Mouse (Mus musculus) neural tube, embryonic 15.5 days (tissue): ENCODE data around the gene Cdc42ep1. TPM values are rescaled to one million over a fixed set of nuclear protein-coding genes. Genes with fewer than 3 reads are reported as not detected.
"Not testable (repeated sequence)": the region's sequence is repeated elsewhere in the genome, so short reads cannot be mapped to it uniquely, and the experiment has no call there.

Experiments used
- ATAC-seq: fragments of 200-750 bp; cut with Nextera tagmentation; 2 replicates; pipeline ENCODE4 v1.8.0; 2017; ENCODE audit warnings: mild to moderate bottlenecking, moderate TSS enrichment, moderate library complexity; ENCODE audit not compliant: low FRiP score
- H3K27ac ChIP-seq: fragments of 300-500 bp; sonication (generic); replicated peaks from 2 replicates; pipeline ENCODE4 v1.5.1; 2015; ENCODE audit warnings: mild to moderate bottlenecking, inconsistent platforms
- H3K27me3 ChIP-seq: fragments of 300-500 bp; sonication (generic); replicated peaks from 2 replicates; pipeline ENCODE4 v1.6.1; 2015; ENCODE audit warnings: inconsistent platforms
- H3K36me3 ChIP-seq: fragments of 300-500 bp; sonication (generic); 2 replicates; pipeline ENCODE4 v1.6.1; 2015; ENCODE audit warnings: inconsistent platforms
- H3K4me1 ChIP-seq: fragments of 300-500 bp; sonication (generic); 2 replicates; pipeline ENCODE4 v1.6.1; 2015; ENCODE audit warnings: inconsistent platforms
- H3K4me2 ChIP-seq: fragments of 300-500 bp; sonication (generic); 2 replicates; pipeline ENCODE4 v1.6.1; 2015; ENCODE audit warnings: inconsistent platforms, mild to moderate bottlenecking, moderate library complexity
- H3K4me3 ChIP-seq: fragments of 300-500 bp; sonication (generic); replicated peaks from 2 replicates; pipeline ENCODE4 v1.5.1; 2015; ENCODE audit warnings: mild to moderate bottlenecking, inconsistent platforms
- H3K9ac ChIP-seq: fragments of 300-500 bp; sonication (generic); replicated peaks from 2 replicates; pipeline ENCODE4 v1.6.1; 2015; ENCODE audit warnings: mild to moderate bottlenecking, inconsistent platforms
- H3K9me3 ChIP-seq: fragments of 300-500 bp; sonication (generic); replicated peaks from 2 replicates; pipeline ENCODE4 v1.6.1; 2016; ENCODE audit warnings: inconsistent platforms
- WGBS: fragments of 180-500 bp; shearing (Covaris S2); methylation state at CpG from one replicate; pipeline ENCODE4 v1.1.7; 2015; ENCODE audit warnings: mixed read lengths; 5-methylcytosine and 5-hydroxymethylcytosine counted together
- polyA plus RNA-seq: library from polyadenylated mRNA; unstranded; fragments of >200 nt; fragmentation: Nextera tagmentation; extraction: Ambion mirVana; gene quantifications from 2 replicates; pipeline ENCODE4 v1.2.1, GENCODE M21; 2015

Cdc42ep1 gene
- polyA plus RNA-seq, 1 experiment from 2014 or later: 12.0 TPM

DNA sequence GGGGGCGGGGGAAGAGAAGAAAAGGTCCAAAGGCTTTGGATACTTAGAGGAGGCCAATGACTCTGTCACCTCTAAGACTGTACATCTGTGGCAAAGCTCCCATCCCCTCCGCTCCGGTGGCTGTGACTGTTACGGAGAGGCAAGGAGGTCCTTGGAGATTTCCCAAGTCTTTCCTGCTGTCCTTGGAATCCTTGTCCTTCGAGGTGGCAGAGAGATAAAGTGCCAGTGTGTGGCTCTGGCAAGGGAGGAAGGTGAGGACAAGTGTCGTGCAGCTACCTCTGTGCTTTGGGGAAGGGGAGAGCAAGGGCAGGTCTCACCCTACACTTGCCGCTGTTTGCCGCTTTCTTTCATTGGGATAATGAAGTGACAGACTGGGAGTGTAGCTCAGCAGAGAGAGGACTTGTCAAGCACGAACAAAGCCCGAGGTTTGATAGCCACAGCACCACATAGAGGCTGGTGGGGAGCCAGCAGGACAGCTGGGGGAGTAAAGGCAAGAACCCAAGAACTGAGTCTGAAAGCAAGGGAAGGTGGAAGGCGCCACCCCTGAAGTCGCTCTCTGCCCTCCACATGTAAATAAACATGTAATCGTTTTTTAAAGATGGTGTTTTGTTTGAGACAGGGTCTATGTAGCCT is 31.5 kb downstream of the Cdc42ep1 start:
- Histone ChIP-seq H3K27ac (no peak overlapping the region; the same call in 1 of the 2 replicates), H3K27me3 (no peaks in the 10 kb centered on the region), H3K9me3 (no peaks in the 10 kb centered on the region), H3K4me3 (no peak overlapping the region), H3K4me1 (peaks cover 25% of the 10 kb centered on the region), H3K4me2 (no peak overlapping the region), H3K9ac (no peak overlapping the region), H3K36me3 (no peaks in the 10 kb centered on the region)
- no peak for ATAC-seq
- 59% methylated on average over 13 of the region's 13 CpGs for WGBS

GRCm38 (mm10) chr15:78874989-78875388 is 32.6 kb downstream of the Cdc42ep1 start:
- H3K4me1 ChIP-seq: peaks cover 35% of the 10 kb centered on the region
- no peak overlapping the region for H3K4me2 ChIP-seq
- no peak overlapping the region for H3K9ac ChIP-seq
- no peaks in the 10 kb centered on the region for H3K36me3 ChIP-seq
- peak overlapping the region; percentile 99 for H3K27ac ChIP-seq
- H3K9me3 ChIP-seq: no peaks in the 10 kb centered on the region
- no peaks in the 10 kb centered on the region for H3K27me3 ChIP-seq
- ATAC-seq: no peak
- WGBS: 78% methylated on average over 8 of the region's 8 CpGs
- no peak overlapping the region for H3K4me3 ChIP-seq

GRCm38 (mm10) chr15:78875537-78875936 is 33.1 kb downstream of the Cdc42ep1 start:
- no peaks in the 10 kb centered on the region for H3K36me3 ChIP-seq
- peak overlapping the region; percentile 99 for H3K27ac ChIP-seq
- no peaks in the 10 kb centered on the region for H3K27me3 ChIP-seq
- H3K4me3 ChIP-seq: peak overlapping the region; percentile 79
- WGBS: 77% methylated on average over 5 of the region's 5 CpGs
- peaks cover 41% of the 10 kb centered on the region for H3K4me1 ChIP-seq
- no peak for ATAC-seq
- H3K9me3 ChIP-seq: no peaks in the 10 kb centered on the region
- H3K4me2 ChIP-seq: peak overlapping the region; percentile 90
- peak overlapping the region; percentile 81 for H3K9ac ChIP-seq

GRCm38 (mm10) chr15:78876258-78876696 is 33.9 kb downstream of the Cdc42ep1 start:
- Histone ChIP-seq H3K36me3 (peaks cover 6% of the 10 kb centered on the region; the same call in 1 of the 2 replicates), H3K9ac (peak overlapping the region; percentile 81), H3K4me2 (peak overlapping the region; percentile 90), H3K4me1 (peaks cover 42% of the 10 kb centered on the region), H3K4me3 (peak overlapping the region; percentile 79), H3K27me3 (no peaks in the 10 kb centered on the region), H3K27ac (peak overlapping the region; percentile 99), H3K9me3 (no peaks in the 10 kb centered on the region)
- ATAC-seq: peak; percentile 45; the same call in 1 of the 2 replicates
- WGBS: 3% methylated on average over 17 of the region's 17 CpGs

DNA sequence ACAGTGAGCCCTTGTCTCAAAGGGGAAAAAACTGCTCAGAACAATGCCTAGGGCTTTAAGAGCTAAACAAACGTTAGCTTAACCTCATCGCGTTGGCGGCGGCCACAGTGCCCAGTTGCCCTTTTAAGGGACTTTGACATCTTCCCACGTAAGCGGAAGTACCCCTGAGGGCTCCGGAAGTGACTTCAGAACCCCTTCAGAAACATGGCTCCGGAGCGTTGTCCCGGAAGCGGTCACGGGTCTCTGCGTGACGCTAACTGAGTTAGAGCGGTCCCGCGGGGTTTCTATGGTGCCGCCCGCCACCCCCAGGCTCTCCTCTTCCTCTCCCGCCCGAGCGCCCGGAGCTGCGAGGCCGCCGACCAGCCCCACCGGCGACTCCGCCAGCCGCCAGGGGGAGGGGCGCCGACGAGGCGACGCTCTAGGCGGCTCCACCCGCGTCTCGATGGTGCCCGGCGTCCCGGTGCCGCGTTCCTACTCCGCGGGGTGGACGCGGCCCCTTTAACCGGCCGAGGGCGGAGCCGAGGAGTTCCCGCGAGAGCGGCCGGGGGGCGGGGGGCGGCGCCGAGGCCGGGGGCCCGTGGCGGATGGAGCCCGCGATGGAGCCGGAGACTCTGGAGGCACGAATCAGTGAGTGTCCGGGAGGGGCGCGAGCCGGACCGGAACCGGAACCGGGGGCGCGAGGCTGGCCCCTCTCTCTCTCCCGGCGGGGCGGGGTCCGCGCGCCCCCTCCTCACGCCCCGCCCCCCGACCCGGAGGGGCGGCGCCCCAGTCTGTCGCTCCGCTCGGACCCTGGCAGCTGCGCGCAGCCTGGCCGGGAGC is 34.8 kb downstream of the Cdc42ep1 start, which contains the start of gene Gga1:
TSS of gene Gga1 (plus strand) at position 200 of the 819 bp plus-strand sequence.
- no peaks in the 10 kb centered on the region for H3K9me3 ChIP-seq
- H3K4me1 ChIP-seq: peaks cover 42% of the 10 kb centered on the region
- peak within 1 kb of the TSS; percentile 99 for H3K27ac ChIP-seq
- under 1% methylated on average over 69 of the region's 95 CpGs for WGBS
- H3K4me2 ChIP-seq: peak within 1 kb of the TSS; percentile 90
- peaks cover 15% of the 10 kb centered on the region for H3K36me3 ChIP-seq
- ATAC-seq: peak; percentile 91
- peak within 1 kb of the TSS; percentile 81 for H3K9ac ChIP-seq
- H3K27me3 ChIP-seq: no peaks in the 10 kb centered on the region
- H3K4me3 ChIP-seq: peak within 1 kb of the TSS; percentile 79

GRCm38 (mm10) chr15:78877810-78878390 is 35.5 kb downstream of the Cdc42ep1 start:
- WGBS: 1% methylated on average over 16 of the region's 17 CpGs
- Histone ChIP-seq H3K9me3 (no peaks in the 10 kb centered on the region), H3K4me3 (peak overlapping the region; percentile 79), H3K27ac (peak overlapping the region; percentile 99), H3K9ac (peak overlapping the region; percentile 81), H3K36me3 (peaks cover 22% of the 10 kb centered on the region), H3K4me2 (peak overlapping the region; percentile 90), H3K4me1 (peaks cover 42% of the 10 kb centered on the region), H3K27me3 (no peaks in the 10 kb centered on the region)
- peak; percentile 40 for ATAC-seq

DNA sequence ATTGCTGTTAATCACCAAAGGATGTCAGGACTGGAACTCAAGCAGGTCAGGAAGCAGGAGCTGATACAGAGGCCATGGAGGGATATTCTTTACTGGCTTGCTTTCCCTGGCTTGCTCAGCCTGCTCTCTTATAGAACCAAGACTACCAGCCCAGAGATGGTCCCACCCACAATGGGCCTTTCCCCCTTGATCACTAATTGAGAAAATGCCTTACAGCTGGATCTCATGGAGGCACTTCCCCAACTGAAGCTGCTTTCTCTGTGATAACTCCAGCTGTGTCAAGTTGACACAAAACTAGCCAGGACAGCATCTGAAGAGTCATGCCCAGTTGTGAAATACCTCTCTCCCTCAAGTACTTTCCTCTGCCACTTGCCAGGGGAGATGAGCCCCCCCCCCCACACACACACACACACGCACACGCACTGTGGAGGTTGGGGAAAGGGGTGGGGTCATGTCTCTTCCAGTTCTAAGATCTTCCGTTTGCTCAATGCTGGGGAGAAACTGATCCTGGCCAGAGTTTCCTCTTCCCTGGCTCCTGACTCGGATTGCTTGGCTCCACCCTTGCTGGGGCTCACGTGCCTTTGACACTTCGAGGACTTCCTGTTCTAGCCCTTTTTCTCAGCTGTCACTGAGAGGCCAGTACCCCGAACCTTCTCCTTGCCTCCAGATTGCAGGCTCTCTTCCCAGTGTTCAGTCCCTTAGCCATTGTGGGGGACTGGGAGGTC is 36.5 kb downstream of the Cdc42ep1 start:
- not testable (repeated sequence) for H3K27me3 ChIP-seq, H3K9ac ChIP-seq, H3K4me3 ChIP-seq, H3K9me3 ChIP-seq, ATAC-seq, H3K27ac ChIP-seq
- peaks cover 42% of the 10 kb centered on the region for H3K4me1 ChIP-seq
- peak overlapping the region; percentile 90; the same call in 1 of the 2 replicates for H3K4me2 ChIP-seq
- peaks cover 33% of the 10 kb centered on the region for H3K36me3 ChIP-seq
- WGBS: 70% methylated on average over 7 of the region's 7 CpGs

GRCm38 (mm10) chr15:78880432-78880831 is 38.0 kb downstream of the Cdc42ep1 start:
- H3K27me3 ChIP-seq: no peaks in the 10 kb centered on the region
- WGBS: 92% methylated on average over 8 of the region's 8 CpGs
- peaks cover 39% of the 10 kb centered on the region for H3K4me1 ChIP-seq
- no peak overlapping the region for H3K9ac ChIP-seq
- ATAC-seq: no peak
- H3K4me2 ChIP-seq: no peak overlapping the region
- no peaks in the 10 kb centered on the region for H3K9me3 ChIP-seq
- peaks cover 46% of the 10 kb centered on the region for H3K36me3 ChIP-seq
- no peak overlapping the region for H3K4me3 ChIP-seq
- H3K27ac ChIP-seq: no peak overlapping the region

- Histone ChIP-seq H3K27me3 (no peaks in the 10 kb centered on the region), H3K27ac (no peak overlapping the region), H3K36me3 (peaks cover 58% of the 10 kb centered on the region), H3K4me2 (no peak overlapping the region), H3K4me3 (no peak overlapping the region), H3K4me1 (peaks cover 27% of the 10 kb centered on the region), H3K9me3 (no peaks in the 10 kb centered on the region), H3K9ac (no peak overlapping the region)
- WGBS: 89% methylated on average over 3 of the region's 3 CpGs
- ATAC-seq: no peak
Observed at GRCm38 (mm10) chr15:78881828-78882227, 39.4 kb downstream of the Cdc42ep1 start.

GRCm38 (mm10) chr15:78889401-78889853 is 47.0 kb downstream of the Cdc42ep1 start:
- no peaks in the 10 kb centered on the region for H3K9me3 ChIP-seq
- no peak overlapping the region for H3K9ac ChIP-seq
- WGBS: 30% methylated on average over 13 of the region's 13 CpGs
- H3K27me3 ChIP-seq: no peaks in the 10 kb centered on the region
- H3K4me2 ChIP-seq: no peak overlapping the region
- no peak for ATAC-seq
- no peak overlapping the region for H3K4me3 ChIP-seq
- no peak overlapping the region for H3K27ac ChIP-seq
- H3K4me1 ChIP-seq: peaks cover 10% of the 10 kb centered on the region; the same call in 1 of the 2 replicates
- peaks cover 66% of the 10 kb centered on the region for H3K36me3 ChIP-seq

- 69% methylated on average over 7 of the region's 7 CpGs for WGBS
Observed at GRCm38 (mm10) chr15:78892440-78892839, 50.0 kb downstream of the Cdc42ep1 start.

More at GRCm38 (mm10) chr15:78892440-78892839, 50.0 kb downstream of the Cdc42ep1 start:
- Histone ChIP-seq H3K4me2 (no peak overlapping the region), H3K27ac (no peak overlapping the region), H3K9ac (no peak overlapping the region), H3K9me3 (no peaks in the 10 kb centered on the region), H3K36me3 (peaks cover 40% of the 10 kb centered on the region), H3K4me3 (no peak overlapping the region), H3K27me3 (no peaks in the 10 kb centered on the region), H3K4me1 (peaks cover 14% of the 10 kb centered on the region; the same call in 1 of the 2 replicates)
- ATAC-seq: no peak
